8 mouse cellular contexts compared by ENCODE assay signal in the genomic region with DNA sequence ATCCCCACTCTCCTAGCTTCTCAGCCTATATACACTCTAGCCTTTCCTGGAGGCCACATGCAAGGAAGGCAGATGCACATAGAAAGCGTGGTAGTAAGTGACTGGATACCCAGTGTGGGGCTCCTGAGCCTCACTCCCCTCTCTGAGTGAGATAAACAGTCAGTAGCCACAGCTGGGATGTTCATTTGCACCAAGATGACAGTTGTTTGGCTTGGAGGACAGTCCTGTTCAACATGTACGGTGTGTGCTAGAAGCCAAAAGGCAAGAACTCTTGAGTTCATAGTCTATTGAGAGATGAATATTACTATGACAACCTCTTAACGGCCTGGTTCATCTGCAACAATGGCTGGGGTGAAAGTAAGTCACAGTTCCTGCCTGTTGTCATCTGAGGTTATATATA. TPM values are rescaled to one million over a fixed set of nuclear protein-coding genes. Genes with fewer than 3 reads are reported as not detected.
A peak's percentile ranks its signal among the peaks of the same experiment; 100 is the strongest.
DNase-seq lines count a peak whose midpoint lies in the region; ATAC-seq lines count a peak whose summit lies in the region.

No protein-coding gene starts in this region.

- 60% methylated on average over 3 of the region's 3 CpGs for WGBS in hindbrain, embryonic 14.5 days
- 76% methylated on average over 3 of the region's 3 CpGs for WGBS in midbrain, embryonic 10.5 days

- peak overlapping the region; percentile 91 for H3K4me2 ChIP-seq in hindbrain, embryonic 14.5 days (replicated peaks)

- peaks cover 11% of the 10 kb centered on the region for H3K4me1 ChIP-seq in brown adipose tissue, adult 24 weeks (ENCODE audit: control insufficient read depth, insufficient read depth, insufficient read length, low read length)
- H3K4me1 ChIP-seq in hindbrain, embryonic 14.5 days (replicated peaks; ENCODE audit: control insufficient read depth, insufficient read depth, low read length), result peaks cover 30% of the 10 kb centered on the region
- peaks cover 36% of the 10 kb centered on the region for H3K4me1 ChIP-seq in midbrain, embryonic 10.5 days

- peak overlapping the region; percentile 90; the same call in 1 of the 2 replicates for H3K9ac ChIP-seq in hindbrain, embryonic 14.5 days

- ATAC-seq in CD4-positive, CD25-positive, alpha-beta regulatory T cell, adult 4 months, result no peak
- no peak for ATAC-seq in hindbrain, embryonic 14.5 days (ENCODE audit: low FRiP score)

- H3K36me3 ChIP-seq in hindbrain, embryonic 14.5 days (replicated peaks; ENCODE audit: control insufficient read depth, insufficient read depth), result no peaks in the 10 kb centered on the region
- no peaks in the 10 kb centered on the region for H3K36me3 ChIP-seq in midbrain, embryonic 10.5 days

- H3K27ac ChIP-seq in brown adipose tissue, adult 24 weeks (replicated peaks; ENCODE audit: low read depth, low read length), result no peak overlapping the region
- H3K27ac ChIP-seq in hindbrain, embryonic 14.5 days, result no peak overlapping the region
- no peak overlapping the region for H3K27ac ChIP-seq in midbrain, embryonic 10.5 days (replicated peaks)

- peak; percentile 16 for DNase-seq in CD4-positive, CD25-positive, alpha-beta regulatory T cell, adult 2 months (ENCODE audit: low read depth, low spot score)
- DNase-seq in hindbrain, embryonic 14.5 days (ENCODE audit: low spot score), result no peak
- no peak for DNase-seq in midbrain, embryonic 10.5 days (ENCODE audit: low spot score)
- DNase-seq in adrenal gland, adult 18-20 months (ENCODE audit: low spot score in 2 of 2), result no peak
- DNase-seq in left cerebral cortex, adult 18-20 months (ENCODE audit: low spot score in 2 of 2), result no peak
- DNase-seq in testis, postnatal 10 days (ENCODE audit: low spot score), result no peak

- no peaks in the 10 kb centered on the region for H3K9me3 ChIP-seq in hindbrain, embryonic 14.5 days (ENCODE audit: control insufficient read depth, low read length)
- H3K9me3 ChIP-seq in midbrain, embryonic 10.5 days (replicated peaks), result no peaks in the 10 kb centered on the region

- H3K27me3 ChIP-seq in hindbrain, embryonic 14.5 days (ENCODE audit: control insufficient read depth, insufficient read depth, low read length), result no peaks in the 10 kb centered on the region
- no peaks in the 10 kb centered on the region for H3K27me3 ChIP-seq in midbrain, embryonic 10.5 days (ENCODE audit: low read depth, poor library complexity, severe bottlenecking)

- 0 out of 2 replicates have a peak overlapping the region, but pooled peaks have one; percentile 3 for H3K4me3 ChIP-seq in brown adipose tissue, adult 24 weeks (ENCODE audit: insufficient read depth, low read depth, low read length)
- peak overlapping the region; percentile 92; the same call in 1 of the 2 replicates for H3K4me3 ChIP-seq in hindbrain, embryonic 14.5 days (replicated peaks; ENCODE audit: low read length)
- H3K4me3 ChIP-seq in midbrain, embryonic 10.5 days, result peak overlapping the region; percentile 71; the same call in 1 of the 2 replicates

RNA-seq across cellular contexts. Expression of gene Sept11, which starts 2.0 kb away (rescaled TPM):
- 10 to 100 TPM; 31.6 to 40.2 TPM for polyA plus RNA-seq in CD4-positive, CD25-positive, alpha-beta regulatory T cell, adult 4 months (2017; shearing (Covaris generic))
- polyA plus RNA-seq in brown adipose tissue, adult 24 weeks (2012; ENCODE audit: insufficient read depth, insufficient read length, missing spikeins), result 16.1 and 17.2 TPM in 2 replicates
- 155 and 163 TPM in 2 replicates for polyA plus RNA-seq in hindbrain, embryonic 14.5 days (2014; fragmentation: Nextera tagmentation; extraction: Ambion mirVana)
- polyA plus RNA-seq in midbrain, embryonic 10.5 days (2016; fragmentation: Nextera tagmentation; extraction: Ambion mirVana), result 251 and 274 TPM in 2 replicates
- total RNA-seq in adrenal gland, adult 18-20 months (2021), result 10 to 100 TPM; 31.9 to 41.2 TPM
- 100 to 1,000 TPM; 180 to 181 TPM for total RNA-seq in left cerebral cortex, adult 18-20 months (2021)

RNA-seq across cellular contexts. Expression of gene Sowahb, which starts 46.4 kb away (rescaled TPM):
- polyA plus RNA-seq in CD4-positive, CD25-positive, alpha-beta regulatory T cell, adult 4 months (2017; shearing (Covaris generic)), result not detected
- not detected in 2 replicates for polyA plus RNA-seq in brown adipose tissue, adult 24 weeks (2012; ENCODE audit: insufficient read depth, insufficient read length, missing spikeins)
- not detected in 2 replicates for polyA plus RNA-seq in hindbrain, embryonic 14.5 days (2014; fragmentation: Nextera tagmentation; extraction: Ambion mirVana)
- polyA plus RNA-seq in midbrain, embryonic 10.5 days (2016; fragmentation: Nextera tagmentation; extraction: Ambion mirVana), result 0.12 and 0.26 TPM in 2 replicates
- total RNA-seq in adrenal gland, adult 18-20 months (2021), result under 1 TPM; 0.06 to 0.13 TPM
- total RNA-seq in left cerebral cortex, adult 18-20 months (2021), result 10 to 100 TPM; 25.1 to 29.8 TPM

Comparison
In these comparisons a context has a peak if more than half of its experiments do, and no peak if none do; other contexts are left out.
1. H3K4me3 ChIP-seq: peak in every context shown above with its lines; median percentile 92 in hindbrain, embryonic 14.5 days; 71 in midbrain, embryonic 10.5 days; 3 in brown adipose tissue, adult 24 weeks.